Mouse (Mus musculus) cerebellum, adult (tissue): ENCODE results near the gene Rag1.

Experiments used
- ATAC-seq: cut with Nextera tagmentation; 2 replicates; pipeline ENCODE4 v1.9.2; 2017; ENCODE audit warnings: mild to moderate bottlenecking, moderate library complexity, mixed read lengths; ENCODE audit not compliant: insufficient number of reproducible peaks, low FRiP score, low TSS enrichment

Rag1 gene

DNA sequence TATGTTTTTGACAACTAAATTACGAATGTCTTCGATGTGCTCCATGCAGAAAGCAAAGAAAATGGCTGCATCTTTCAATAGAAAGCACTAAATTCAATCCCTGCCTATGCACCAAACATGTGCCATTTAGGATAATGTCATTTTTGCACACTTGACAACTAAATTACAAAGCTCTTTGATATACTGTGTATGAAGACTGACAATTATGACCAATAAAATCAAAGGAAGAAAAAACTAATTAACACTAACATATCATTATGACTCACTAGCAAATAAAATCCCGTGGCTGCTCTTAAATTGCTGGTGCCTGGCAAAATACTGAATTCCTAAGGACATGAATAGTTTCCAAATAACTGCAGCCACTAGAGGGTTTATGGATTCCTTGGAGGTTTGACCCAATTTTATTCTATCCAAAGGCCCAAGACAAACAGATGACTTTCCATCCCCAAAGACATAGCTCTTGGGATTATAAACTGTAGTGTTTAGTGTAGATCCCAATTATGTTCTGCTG lies 9.4 kb downstream of the Rag1 start:
- no peak for ATAC-seq

DNA sequence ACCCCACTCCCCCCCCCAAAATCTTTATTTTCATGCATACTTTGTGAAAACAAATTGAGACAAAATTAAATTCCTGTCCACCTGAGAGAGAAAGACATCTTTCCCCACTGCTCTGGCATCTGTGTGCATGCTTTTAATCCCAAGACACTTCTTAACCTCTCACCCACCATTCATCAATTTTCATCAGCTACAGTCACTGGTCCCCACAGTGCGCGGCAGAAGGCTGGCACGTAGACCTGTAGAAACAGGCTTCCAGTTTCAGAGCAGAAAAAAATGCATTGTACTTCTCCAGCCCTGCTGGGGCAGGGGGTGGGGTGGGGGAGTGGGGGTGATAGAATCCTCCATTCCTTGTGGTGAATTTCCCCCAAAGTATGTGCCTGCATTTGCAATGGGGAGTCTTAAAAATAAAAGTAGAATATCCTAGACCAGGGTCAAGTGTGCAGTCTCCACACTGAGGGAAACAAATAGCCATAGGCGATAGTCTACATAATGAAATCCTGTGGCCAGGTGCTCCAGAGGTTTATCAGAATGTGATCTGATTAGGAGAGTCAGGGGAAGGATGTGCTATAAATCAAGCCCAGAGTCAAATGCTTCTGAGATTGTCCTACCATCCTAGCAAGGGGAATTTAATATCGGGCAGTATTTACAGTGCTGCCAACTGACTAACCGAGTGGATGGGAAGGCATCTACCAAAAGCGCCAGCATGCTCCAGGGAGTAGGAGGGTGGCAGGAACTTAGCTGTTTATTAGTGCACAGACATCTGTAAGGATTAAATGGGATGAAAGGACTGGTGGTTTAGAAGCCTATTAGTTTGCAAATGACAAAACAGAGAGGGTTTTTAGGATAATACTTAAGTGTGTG lies 10.1 kb downstream of the Rag1 start:
- ATAC-seq, result 0 out of 2 replicates have a peak, but pooled peaks have one; percentile 10

GRCm38 (mm10) chr2:101628297-101629236 lies 20.7 kb downstream of the Rag1 start:
- ATAC-seq, result peak; percentile 99

- no peak for ATAC-seq
These were observed 22.1 kb downstream of the Rag1 start for GRCm38 (mm10) chr2:101627227-101627626.

DNA sequence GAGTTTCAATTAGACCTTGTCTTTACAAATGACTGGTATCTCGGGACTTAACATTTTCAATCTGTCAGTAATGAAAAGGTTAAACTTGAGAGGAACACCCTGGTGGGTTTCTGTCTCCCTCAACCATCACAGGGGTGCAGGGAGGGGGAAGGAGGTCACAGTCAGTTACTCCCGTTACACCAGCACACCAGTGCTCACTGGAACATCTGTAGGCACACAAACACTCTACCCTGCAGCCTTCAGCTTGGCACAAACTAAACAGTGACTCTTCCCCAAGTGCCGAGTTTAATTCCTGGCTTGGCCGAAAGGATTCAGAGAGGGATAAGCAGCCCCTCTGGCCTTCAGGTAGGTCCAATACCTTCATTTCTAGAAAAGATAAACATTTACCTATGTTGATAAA lies 24.8 kb downstream of the Rag1 start, which contains the start of gene Rag2:
TSS of gene Rag2 (plus strand) at position 193 of the 400 bp plus-strand sequence.
- ATAC-seq, result no peak

DNA sequence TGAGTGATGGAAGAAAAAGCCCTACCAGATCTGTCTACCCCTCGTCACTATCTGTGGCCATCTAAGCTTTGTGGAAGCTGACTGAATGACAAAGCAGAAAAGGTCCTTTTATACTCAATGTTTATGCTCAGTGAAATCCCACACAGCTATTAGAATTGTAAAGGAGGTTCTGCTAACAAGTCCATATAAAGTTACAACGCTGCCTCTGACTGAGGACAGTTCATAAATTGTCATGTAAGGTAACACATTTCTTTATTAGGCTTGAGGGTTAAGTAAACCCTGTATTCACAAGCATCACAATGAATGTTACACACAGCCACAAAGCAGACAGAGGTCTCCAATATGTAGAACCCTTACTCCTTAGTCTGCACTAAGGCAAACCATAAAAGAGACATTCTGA lies 25.3 kb downstream of the Rag1 start:
- ATAC-seq, result no peak

DNA sequence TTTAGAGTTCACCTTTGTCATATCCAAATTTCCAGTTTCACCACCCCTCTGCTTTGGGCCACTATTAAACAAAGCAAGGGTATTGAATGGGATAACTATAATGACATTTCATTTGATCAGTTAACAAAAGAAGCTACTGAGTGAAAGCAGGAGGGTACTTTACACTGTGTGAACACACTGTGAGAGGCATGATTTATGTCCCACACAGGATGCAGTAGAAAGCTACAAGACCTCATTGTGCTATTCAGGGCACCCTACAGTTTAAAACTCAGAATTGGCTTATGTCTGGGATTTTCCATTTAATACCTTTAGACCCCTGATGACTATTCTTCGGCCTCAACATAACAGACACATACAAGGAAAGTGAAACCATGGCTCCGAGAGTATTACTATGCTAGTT lies 26.3 kb downstream of the Rag1 start:
- ATAC-seq, result no peak

DNA sequence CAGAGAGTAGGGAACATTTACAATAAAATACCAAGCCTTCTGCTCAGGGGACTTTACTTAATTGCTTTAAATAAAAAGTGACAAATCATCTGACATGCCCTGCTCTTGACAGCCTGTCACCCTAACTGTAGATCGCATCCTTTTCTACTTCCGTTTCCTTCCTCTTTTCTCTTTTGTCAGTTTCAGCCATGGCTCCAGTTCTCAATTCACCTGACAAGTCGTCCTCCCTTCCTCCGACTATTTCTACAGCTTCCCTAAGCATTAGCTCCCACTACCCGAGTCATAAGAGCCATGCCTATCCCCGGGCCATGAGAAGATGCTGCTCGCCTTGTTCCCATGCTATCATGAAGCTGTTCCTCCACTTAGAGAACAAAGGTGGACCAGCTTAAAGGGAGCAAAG lies 27.7 kb downstream of the Rag1 start:
- ATAC-seq, result no peak

DNA sequence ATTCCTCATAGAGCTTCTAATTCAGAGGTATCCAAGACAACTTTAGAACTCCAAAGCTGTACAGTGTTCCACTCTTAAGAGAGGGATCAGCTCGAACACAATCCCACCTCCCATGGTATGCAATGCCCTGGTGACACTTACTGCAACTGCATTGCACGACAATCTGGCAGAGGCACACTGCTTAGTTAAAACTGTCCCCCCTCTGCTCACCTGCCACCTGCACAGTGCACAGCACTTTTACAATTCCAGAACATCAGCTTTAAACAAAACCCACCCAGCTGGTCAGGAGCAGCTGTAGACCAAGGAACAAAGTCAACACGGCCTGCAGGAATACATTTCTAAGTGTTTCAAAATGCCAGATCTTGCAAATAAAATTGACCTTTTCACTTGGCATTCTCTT lies 28.4 kb downstream of the Rag1 start:
- no peak for ATAC-seq

DNA sequence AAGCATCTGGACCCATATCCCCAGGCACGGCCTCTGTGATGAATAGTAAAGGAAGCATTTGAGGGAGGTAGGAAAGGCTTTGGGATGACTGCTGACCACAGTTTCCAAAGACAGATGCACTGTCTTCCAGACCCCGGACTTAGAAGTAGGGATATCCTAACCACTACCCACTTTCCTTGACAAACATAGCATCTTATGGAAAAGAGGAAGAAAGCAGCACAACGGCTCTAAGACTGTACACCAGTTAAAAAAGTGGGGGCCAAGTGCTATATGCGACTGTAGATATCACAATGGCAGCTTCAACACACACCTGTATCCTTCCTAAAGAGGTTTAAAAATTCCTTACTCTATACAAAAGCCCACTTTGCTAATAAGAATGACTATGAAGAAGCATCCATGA lies 30.9 kb downstream of the Rag1 start:
- ATAC-seq, result no peak

DNA sequence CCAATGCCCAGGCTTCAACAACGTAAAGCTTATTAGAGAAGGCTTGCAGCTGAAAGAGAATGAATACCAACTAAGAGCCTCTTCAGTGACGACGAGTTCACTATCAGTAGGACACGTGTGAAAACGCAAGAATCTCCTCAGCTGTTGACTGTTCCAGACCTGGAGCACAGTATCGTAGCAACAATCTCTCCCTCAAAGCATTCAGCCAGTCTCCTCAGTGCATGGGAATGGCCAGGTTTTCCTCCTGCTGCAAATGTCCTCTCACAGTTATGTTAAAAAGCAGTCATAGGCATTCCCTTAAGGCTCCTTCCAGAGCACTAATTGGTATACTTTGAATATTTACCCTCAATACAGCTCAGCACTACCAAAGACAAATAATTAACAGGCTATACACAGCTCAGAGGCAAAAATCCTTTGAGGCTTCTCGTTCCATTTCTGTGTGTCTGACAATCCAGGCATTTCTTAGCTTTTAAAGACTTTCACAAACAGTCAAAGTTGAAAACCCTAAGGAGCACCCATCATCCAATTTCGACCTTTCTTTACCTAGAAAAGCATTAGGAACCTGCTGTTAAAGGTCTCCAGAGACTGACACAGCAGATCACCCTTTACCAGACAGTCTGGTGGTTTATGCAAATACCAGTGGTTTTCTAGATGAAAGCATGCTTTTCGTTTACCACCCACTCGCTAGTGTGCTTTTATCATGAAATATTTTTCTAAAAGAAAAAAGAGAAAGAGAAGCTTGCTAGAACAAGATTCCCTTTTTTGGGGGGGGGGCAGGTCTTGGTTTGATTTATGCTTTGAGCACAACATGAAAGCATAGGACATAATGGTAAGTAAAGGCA lies 33.6 kb downstream of the Rag1 start:
- ATAC-seq, result no peak

DNA sequence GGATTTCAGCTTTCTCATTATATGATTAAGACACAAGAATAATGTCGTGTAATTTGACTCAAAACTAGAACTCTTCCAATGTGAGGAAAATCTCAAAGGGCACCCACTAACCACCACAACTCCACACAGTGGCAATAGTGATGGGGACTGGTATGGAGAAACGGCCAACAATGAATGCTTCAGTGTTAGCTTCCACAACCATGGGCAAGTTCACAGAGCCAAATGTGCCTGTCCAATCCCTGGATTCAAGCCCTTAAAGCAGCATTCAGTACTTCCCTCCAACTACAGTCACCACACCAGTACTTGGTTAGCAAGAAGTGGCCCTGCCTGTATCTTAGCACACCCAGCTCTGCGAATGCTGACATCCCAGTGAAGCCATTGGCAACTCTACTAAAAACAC lies 38.4 kb downstream of the Rag1 start:
- no peak for ATAC-seq

- no peak for ATAC-seq
These were observed 40.9 kb downstream of the Rag1 start for GRCm38 (mm10) chr2:101608232-101608894.

DNA sequence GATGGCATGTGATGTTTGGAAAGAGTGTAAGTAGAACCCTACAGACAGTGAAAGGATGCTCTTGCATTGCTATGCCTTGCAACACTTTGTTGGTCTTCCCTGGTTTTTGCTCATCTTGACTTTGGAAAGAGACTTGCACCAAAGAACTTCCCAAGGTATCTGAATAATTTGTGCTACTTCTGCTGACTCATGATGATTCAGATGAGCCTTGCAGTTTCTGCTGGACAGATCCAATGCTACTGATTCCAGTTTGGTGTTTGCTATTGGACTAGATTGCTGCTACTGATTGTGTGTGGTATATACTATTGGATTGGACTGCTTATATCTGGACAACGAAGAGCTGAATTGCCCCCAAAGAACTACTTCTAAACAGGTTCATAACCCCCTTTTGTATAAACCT lies 46.2 kb downstream of the Rag1 start:
- ATAC-seq, result no peak

DNA sequence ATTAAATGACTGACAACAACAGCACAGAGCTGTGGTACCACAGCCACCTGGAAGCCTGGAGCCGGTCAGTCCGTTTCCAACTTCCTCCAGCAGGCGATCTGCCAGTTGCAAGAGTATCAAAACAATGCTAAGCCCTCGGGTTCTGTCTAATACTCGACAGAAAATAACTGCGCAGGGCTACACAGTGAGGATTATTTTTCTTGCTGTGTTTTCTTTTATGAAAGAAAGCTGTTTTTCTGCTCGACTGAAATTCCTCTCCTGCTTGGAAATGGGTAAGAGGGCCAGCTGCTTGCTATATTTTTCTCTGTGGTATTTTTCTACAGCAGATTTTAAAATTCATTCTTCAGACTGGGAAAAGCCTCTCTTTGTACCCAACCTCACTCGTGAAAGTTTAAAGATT lies 48.6 kb downstream of the Rag1 start:
- peak; percentile 79; the same call in 1 of the 2 replicates for ATAC-seq

GRCm38 (mm10) chr2:101598190-101599181 lies 50.8 kb downstream of the Rag1 start:
- ATAC-seq, result peak; percentile 50

GRCm38 (mm10) chr2:101597186-101597585 lies 52.1 kb downstream of the Rag1 start:
- ATAC-seq, result no peak

GRCm38 (mm10) chr2:101594681-101595080 lies 54.6 kb downstream of the Rag1 start:
- ATAC-seq, result no peak
